Mouse (Mus musculus) 3134 (cell line): ENCODE measurements around the gene Vps33a.

Source experiments
- DNase-seq: peaks from one replicate; pipeline ENCODE4 v3.0.0-alpha.2; 2011; ENCODE audit warnings: low spot score; ENCODE audit not compliant: insufficient read length; ENCODE audit errors: extremely low read depth

The Vps33a gene

GRCm38 (mm10) chr5:123572357-123573186 lies at the start of gene Vps33a:
Gene Vps33a (minus strand): TSS chr5:123573038.
- peak; percentile 95 for DNase-seq

GRCm38 (mm10) chr5:123622421-123622820 lies 49.6 kb upstream of the Vps33a start:
- no peak for DNase-seq

- no peak for DNase-seq
Measured at GRCm38 (mm10) chr5:123618558-123618957, 45.7 kb upstream of the Vps33a start.

- DNase-seq = no peak
Measured at GRCm38 (mm10) chr5:123614246-123614645, 41.4 kb upstream of the Vps33a start.

- DNase-seq = no peak
Measured at GRCm38 (mm10) chr5:123609843-123610242, 37.0 kb upstream of the Vps33a start.

DNA sequence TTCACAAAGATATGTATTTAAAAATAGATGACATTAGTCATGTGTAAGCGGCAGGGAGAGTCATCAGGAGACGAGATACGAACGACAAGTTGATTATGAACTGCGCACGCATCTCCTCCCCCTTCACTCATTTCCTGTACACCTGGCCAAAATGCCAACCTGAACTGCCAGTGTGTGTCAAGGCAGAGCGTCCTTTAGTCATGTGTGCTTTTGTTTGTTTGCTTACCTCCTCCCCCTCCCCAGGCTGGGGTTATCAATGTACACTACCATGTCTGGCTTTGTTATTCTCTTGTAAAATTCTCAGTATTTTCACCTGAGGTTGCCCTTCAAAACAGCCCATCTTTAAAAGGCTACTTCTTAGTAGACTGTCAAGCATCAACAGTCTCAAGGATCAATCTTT lies 36.6 kb upstream of the Vps33a start:
- DNase-seq = no peak

DNA sequence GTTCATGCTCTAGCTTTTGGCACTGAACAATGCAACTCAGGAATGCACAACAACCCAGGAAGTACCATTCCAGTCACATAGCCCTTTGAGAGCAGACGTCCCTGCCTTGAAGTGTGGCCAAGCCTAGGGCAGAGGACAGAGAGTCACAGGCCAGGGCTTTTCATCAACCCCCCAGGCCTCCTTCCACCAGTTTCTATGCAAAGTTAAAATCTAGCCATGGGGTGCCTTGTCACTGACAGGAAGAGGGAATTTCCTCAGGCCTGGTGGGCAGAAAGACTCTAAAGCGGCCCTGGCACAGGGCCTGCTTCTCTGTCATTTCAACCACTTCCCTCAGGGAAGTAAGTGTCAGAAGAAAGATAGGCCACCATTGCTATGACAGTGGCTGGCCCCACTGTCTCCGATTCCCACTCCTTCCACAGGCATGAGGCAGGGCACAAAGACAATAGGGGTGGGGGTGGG lies 34.4 kb upstream of the Vps33a start:
- DNase-seq = no peak

DNA sequence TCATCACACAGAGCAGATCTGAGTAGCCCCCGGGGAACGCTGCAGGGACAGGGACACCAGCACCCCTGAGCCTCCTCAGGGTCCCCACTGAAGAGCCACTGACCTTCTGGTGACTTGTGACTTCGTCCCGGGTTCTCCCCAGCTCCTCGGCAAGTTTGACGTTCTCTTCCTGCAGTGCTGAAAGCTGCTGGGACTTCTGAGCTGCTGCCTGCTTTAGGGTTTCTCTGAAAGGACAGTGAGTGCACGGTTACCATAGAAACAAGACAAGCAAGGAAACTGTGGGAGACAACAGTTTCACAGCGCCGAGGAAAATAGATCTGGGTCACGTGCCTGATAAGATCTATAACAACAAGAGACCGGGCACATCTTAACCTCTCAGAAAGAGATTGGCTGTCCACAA lies 30.7 kb upstream of the Vps33a start:
- DNase-seq = no peak

DNA sequence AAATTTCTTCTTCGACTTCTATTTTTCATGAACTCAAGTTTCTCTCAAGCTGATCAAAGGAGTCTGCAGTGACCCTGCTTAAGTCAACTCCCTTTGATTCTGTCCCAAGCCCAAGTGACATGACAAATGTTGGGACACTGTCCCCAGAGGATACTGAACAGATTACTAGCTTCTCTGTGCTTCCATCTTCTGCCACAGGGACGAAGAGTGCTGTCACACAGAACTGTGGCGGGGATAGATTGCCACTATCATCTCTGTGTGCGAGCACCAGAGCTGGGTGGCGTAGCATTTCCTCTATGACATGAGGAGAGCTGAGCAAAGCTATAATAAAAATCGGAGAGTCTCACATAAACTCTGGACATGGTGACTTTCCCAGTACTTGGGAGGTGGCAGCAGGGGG lies 29.3 kb upstream of the Vps33a start:
- DNase-seq = no peak

GRCm38 (mm10) chr5:123599319-123599718 lies 26.5 kb upstream of the Vps33a start:
- DNase-seq = no peak

DNA sequence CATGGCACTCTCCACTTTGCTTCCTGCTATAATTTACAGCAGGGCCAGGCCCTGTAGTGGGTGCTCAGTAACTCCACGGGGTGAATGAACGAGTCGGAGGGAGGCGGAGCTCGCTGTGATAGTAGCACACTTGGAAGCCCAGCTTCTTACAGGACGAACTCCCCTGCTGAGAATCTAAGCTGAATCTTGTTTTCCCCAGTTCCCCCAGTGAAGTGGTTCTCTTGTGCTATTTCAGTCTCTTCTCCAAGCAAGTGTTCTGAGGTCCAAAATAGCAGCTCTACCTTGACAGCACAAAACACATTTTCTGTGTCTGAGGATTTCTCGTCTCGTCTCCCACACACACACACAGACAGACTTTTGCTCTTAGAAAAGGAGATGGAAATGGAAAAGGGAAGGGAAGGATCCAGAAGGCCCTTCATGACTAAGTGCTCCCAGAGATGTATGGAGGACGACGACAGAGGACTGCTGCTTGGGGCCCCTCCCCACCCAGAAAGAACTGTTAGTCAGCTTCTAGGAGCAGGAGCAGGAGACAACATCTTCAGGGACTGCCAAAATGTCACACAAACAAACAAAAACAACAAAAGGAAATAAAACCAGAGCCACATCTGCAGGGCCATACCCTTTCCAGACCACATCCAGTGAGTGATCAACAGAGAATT lies 20.9 kb upstream of the Vps33a start:
- DNase-seq = no peak

DNA sequence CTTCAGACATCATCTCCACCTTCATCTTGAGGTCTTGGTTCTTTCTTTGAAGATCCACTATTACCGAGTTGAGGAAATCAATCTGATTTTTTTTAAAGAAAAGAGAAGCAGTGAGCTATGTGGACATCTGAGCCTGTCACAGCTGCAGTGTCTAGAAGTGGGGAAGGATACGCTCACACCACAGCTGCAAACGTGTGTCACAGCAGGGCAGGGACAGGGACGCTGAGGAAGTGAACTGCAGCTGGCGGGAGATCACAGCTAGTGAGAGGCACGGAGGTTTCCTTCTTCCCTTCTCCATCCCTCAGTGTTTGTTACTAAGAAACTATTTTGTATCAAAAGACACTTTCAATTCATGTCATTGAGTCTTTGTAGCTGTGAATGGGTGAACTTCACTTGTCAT lies 7.2 kb upstream of the Vps33a start:
- DNase-seq = no peak

GRCm38 (mm10) chr5:123576696-123577095 lies 3.9 kb upstream of the Vps33a start:
- DNase-seq = no peak

GRCm38 (mm10) chr5:123573362-123573761 lies 524 bp upstream of the Vps33a start:
- DNase-seq = no peak

DNA sequence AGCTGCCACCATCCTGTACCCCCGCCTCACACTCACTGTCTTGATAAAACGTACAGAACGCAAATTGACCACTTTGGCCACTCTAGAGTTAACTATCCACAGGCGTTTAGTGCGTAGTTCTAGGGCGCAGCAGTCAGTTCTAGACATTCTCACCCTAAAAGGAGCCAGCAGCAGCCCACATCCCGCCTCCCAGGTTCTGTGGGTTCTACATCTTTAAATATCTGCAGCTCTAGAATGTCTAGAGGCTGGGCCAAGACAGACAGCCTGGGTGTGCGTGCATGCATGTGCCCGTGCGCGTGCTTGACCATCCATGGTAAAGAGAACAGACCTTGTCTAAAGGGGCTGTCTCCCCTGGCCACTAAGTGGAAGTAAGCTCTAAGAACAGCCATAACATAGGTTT lies 11.7 kb downstream of the Vps33a start:
- DNase-seq = no peak

DNA sequence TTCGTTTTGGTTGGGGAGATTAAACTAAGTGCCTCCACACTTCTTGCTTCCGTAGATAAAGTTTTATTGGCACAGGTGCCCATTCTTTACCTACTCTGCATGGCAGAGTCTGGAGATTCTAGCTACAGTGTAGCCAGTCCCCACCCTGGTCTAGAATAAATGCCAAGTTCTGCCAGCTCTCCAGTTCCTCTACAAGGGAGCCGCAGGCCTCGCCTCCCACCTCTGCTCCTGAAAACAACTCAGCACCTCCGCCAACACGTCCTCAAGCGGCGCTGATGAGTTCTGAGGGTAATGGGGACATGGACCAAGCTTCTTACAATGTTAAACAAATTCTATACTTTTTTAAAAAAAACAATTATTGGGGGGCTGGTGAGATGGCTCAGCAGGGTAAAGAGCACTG lies 13.2 kb downstream of the Vps33a start:
- no peak for DNase-seq

GRCm38 (mm10) chr5:123556451-123556850 lies 16.4 kb downstream of the Vps33a start:
- DNase-seq = no peak

- no peak for DNase-seq
Measured at GRCm38 (mm10) chr5:123555693-123556092, 17.1 kb downstream of the Vps33a start.

DNA sequence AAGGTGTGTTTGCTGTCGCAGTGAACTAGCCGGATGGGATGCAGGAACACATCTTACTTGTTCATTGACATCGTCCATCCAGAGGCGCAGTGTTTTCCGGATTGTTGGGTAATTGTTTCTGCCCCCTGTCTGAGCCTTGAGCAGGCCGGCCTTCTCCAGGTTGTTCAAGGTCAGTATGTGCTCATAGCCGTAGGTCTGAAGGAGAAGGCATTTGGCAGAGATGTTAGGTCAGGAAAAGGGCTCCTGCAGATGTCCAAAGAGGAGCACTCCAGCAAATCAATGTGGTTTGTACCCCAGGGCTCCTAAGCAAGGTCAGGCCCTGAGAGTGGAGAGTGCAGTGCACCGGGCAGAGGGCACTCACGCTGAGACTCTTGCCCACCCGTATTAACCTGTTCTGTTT lies 39.0 kb downstream of the Vps33a start:
- no peak for DNase-seq

- DNase-seq = no peak
Measured at GRCm38 (mm10) chr5:123530056-123530455, 42.8 kb downstream of the Vps33a start.

DNA sequence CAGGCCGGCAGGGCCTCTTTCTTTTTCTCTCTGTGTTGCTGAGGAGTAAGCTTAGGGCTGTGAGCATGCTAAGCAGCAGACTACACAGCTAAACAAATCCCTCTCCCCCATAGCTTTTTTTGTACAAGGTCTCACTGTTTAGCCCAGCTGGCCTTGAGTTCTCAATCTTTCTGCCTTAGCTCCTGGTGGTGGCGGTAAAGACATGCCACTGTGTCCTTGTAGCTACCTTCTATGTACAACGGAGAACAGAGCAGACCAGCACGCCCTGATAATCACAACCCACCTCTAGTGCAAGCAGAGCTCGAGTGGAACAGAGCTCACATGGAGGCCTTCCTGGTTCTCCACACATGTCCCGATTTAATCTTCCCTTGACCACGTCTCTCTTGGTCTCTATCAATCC lies 44.2 kb downstream of the Vps33a start:
- no peak for DNase-seq

DNA sequence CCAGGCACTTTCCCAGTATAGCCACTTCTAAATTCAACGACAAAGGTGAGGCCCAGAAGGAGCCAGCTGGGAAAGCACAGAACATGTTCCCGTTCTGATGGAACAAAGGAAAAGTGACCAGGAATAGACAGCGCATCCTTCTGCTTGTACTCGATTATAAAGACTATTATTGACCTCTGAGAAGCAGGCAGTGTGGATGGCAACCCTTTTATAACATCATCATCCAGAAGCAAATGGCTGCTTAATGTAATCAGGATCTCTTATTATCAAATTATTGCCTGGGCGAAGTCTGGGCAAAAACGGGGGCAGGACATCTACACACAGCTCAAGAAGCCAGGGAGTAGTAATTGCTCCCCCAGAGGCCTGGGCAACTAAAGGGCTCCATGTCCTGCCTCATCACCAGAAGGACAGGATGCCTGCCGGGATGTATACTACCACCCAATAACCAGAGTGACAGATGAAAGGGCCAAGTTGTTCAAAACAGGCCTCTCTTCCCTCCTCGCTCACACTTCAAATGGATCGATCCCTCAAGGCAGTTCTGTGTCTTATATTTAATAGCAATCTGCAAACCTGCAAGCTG lies 46.8 kb downstream of the Vps33a start:
- no peak for DNase-seq
